Mouse (Mus musculus): ENCODE measurements around the gene Htra2.

DNA sequence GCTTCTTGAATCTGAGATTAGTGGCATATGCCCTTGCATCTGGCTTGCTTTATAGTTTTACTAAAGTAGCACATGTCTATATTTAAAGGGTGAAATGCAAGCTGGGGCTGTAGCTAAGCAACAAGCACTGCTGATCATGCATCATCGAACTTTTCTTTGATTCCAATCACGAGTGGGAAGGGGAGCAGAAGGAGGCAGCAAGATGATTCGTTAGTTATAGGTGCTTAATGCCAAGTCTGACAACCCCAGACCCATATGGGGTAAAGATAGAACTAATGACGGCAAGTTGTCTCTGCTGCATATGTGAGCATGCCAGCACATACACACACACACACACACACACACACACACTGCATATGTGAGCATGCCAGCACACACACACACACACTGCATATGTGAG is 49.1 kb upstream of the Htra2 start:
- TF ChIP-seq CTCF (IDR thresholded peaks at IDR 0.05; ENCODE audit: low read depth) = no peak
- TF ChIP-seq EP300 (optimal IDR thresholded peaks at IDR 0.05) = no peak
